In genomic region chr6:120618518-120619402, GRCm38 (mm10) we compare ENCODE assay signal across 14 mouse cellular contexts. TPM values are rescaled to one million over a fixed set of nuclear protein-coding genes. Genes with fewer than 3 reads are reported as not detected.
A peak's percentile ranks its signal among the peaks of the same experiment; 100 is the strongest.
DNase-seq lines count a peak whose midpoint lies in the region; ATAC-seq lines count a peak whose summit lies in the region.
"Had no signal": no experiment of that assay in that cellular context is flagged by ENCODE, and none has a peak within 500 bp of the region (broad histone marks: within the 10 kb centered on the region; RNA-seq: fewer than 3 reads in every experiment).

No protein-coding gene starts in this region.

- H3K27me3 ChIP-seq in forebrain, embryonic 10.5 days (ENCODE audit: poor library complexity, severe bottlenecking): no peaks in the 10 kb centered on the region
- no peaks in the 10 kb centered on the region for H3K27me3 ChIP-seq in forebrain, embryonic 13.5 days
- H3K27me3 ChIP-seq in liver, embryonic 15.5 days: no peaks in the 10 kb centered on the region
- H3K27me3 ChIP-seq: embryonic facial prominence, embryonic 13.5 days; midbrain, embryonic 13.5 days had no signal

- DNase-seq in forebrain, embryonic 10.5 days (ENCODE audit: extremely low spot score, low spot score): no peak
- peak; percentile 66 for DNase-seq in c-Kit-positive CD71-positive TER-119-negative erythroid progenitor cells, embryonic 14.5 days (ENCODE audit: low read depth)
- peak; percentile 59 to 67 for DNase-seq in spleen, postnatal 36 days (ENCODE audit: low spot score in 2 of 2)
- no peak for DNase-seq in adrenal gland, adult 8-10 months
- DNase-seq in cerebellum, adult 11-12 months: no peak
- DNase-seq in layer of hippocampus, adult 9-10 months (ENCODE audit: low spot score): no peak
- DNase-seq: cerebellum, adult 11 months; kidney, postnatal 36 days; lung, postnatal 10 days had no signal

- no peak overlapping the region for H3K9ac ChIP-seq in forebrain, embryonic 13.5 days
- peak overlapping the region; percentile 61 for H3K9ac ChIP-seq in liver, embryonic 15.5 days
- H3K9ac ChIP-seq: embryonic facial prominence, embryonic 13.5 days; midbrain, embryonic 13.5 days had no signal

- H3K4me2 ChIP-seq in forebrain, embryonic 13.5 days: no peak overlapping the region
- peak overlapping the region; percentile 71 for H3K4me2 ChIP-seq in liver, embryonic 15.5 days
- H3K4me2 ChIP-seq: embryonic facial prominence, embryonic 13.5 days; midbrain, embryonic 13.5 days had no signal

- no peak overlapping the region for H3K4me3 ChIP-seq in forebrain, embryonic 10.5 days
- H3K4me3 ChIP-seq in forebrain, embryonic 13.5 days: no peak overlapping the region
- peak overlapping the region; percentile 40 for H3K4me3 ChIP-seq in liver, embryonic 15.5 days (replicated peaks)
- H3K4me3 ChIP-seq: embryonic facial prominence, embryonic 13.5 days; midbrain, embryonic 13.5 days had no signal

- no peak for ATAC-seq in forebrain, embryonic 13.5 days
- ATAC-seq in liver, embryonic 15.5 days (ENCODE audit: insufficient read depth): peak; percentile 94
- ATAC-seq: inflammation-experienced regulatory T-cells, adult 6 months; midbrain, embryonic 13.5 days had no signal

- no peaks in the 10 kb centered on the region for H3K36me3 ChIP-seq in forebrain, embryonic 10.5 days (replicated peaks)
- H3K36me3 ChIP-seq in forebrain, embryonic 13.5 days (ENCODE audit: poor library complexity, severe bottlenecking): no peaks in the 10 kb centered on the region
- H3K36me3 ChIP-seq in liver, embryonic 15.5 days (replicated peaks): no peaks in the 10 kb centered on the region
- H3K36me3 ChIP-seq: embryonic facial prominence, embryonic 13.5 days; midbrain, embryonic 13.5 days had no signal

- WGBS in forebrain, embryonic 10.5 days: 77% methylated on average over 4 of the region's 4 CpGs
- WGBS in forebrain, embryonic 13.5 days: 67% methylated on average over 4 of the region's 4 CpGs
- WGBS in liver, embryonic 15.5 days (ENCODE audit: insufficient replicate concordance): 46% methylated on average over 4 of the region's 4 CpGs

- peaks cover 5% of the 10 kb centered on the region for H3K4me1 ChIP-seq in forebrain, embryonic 10.5 days
- no peaks in the 10 kb centered on the region for H3K4me1 ChIP-seq in forebrain, embryonic 13.5 days
- H3K4me1 ChIP-seq in liver, embryonic 15.5 days (replicated peaks): peaks cover 61% of the 10 kb centered on the region
- H3K4me1 ChIP-seq: embryonic facial prominence, embryonic 13.5 days; midbrain, embryonic 13.5 days had no signal

- H3K9me3 ChIP-seq in forebrain, embryonic 10.5 days: no peaks in the 10 kb centered on the region
- no peaks in the 10 kb centered on the region for H3K9me3 ChIP-seq in forebrain, embryonic 13.5 days (replicated peaks)
- H3K9me3 ChIP-seq in liver, embryonic 15.5 days (replicated peaks): no peaks in the 10 kb centered on the region
- H3K9me3 ChIP-seq: embryonic facial prominence, embryonic 13.5 days; midbrain, embryonic 13.5 days had no signal

- 0 out of 2 replicates have a peak overlapping the region, but pooled peaks have one; percentile 17 for H3K27ac ChIP-seq in forebrain, embryonic 10.5 days
- H3K27ac ChIP-seq in forebrain, embryonic 13.5 days: no peak overlapping the region
- peak overlapping the region; percentile 94 for H3K27ac ChIP-seq in liver, embryonic 15.5 days (replicated peaks)
- H3K27ac ChIP-seq: embryonic facial prominence, embryonic 13.5 days; midbrain, embryonic 13.5 days had no signal

RNA-seq across cellular contexts. Expression of gene Cecr2, which starts 47.4 kb away (rescaled TPM):
- 13.0 and 14.5 TPM in 2 replicates for polyA plus RNA-seq in forebrain, embryonic 10.5 days (2016; fragmentation: Nextera tagmentation; extraction: Ambion mirVana)
- polyA plus RNA-seq in forebrain, embryonic 13.5 days (2015; fragmentation: Nextera tagmentation; extraction: Ambion mirVana): 7.1 and 7.3 TPM in 2 replicates
- 6.6 TPM in 2 replicates for polyA plus RNA-seq in liver, embryonic 15.5 days (2015; fragmentation: Nextera tagmentation; extraction: Ambion mirVana)
- total RNA-seq in adrenal gland, adult 8-10 months (2022): 1 to 10 TPM; 5.1 to 6.8 (median 5.7) TPM

Comparison
In these comparisons a context has a peak if more than half of its experiments do, and no peak if none do; other contexts are left out.
1. DNase-seq: peak in c-Kit-positive CD71-positive TER-119-negative erythroid progenitor cells, embryonic 14.5 days (single experiment) and spleen, postnatal 36 days (2 of 2); none in forebrain, embryonic 10.5 days (single experiment), adrenal gland, adult 8-10 months (single experiment), cerebellum, adult 11-12 months (single experiment) and layer of hippocampus, adult 9-10 months (single experiment).